Mouse (Mus musculus): ENCODE results near the gene Slc9a9. TPM values are rescaled to one million over a fixed set of nuclear protein-coding genes. Genes with fewer than 3 reads are reported as not detected.

Slc9a9 gene
- polyA plus RNA-seq, 1 experiment from 2014 or later = 4.9 TPM

DNA sequence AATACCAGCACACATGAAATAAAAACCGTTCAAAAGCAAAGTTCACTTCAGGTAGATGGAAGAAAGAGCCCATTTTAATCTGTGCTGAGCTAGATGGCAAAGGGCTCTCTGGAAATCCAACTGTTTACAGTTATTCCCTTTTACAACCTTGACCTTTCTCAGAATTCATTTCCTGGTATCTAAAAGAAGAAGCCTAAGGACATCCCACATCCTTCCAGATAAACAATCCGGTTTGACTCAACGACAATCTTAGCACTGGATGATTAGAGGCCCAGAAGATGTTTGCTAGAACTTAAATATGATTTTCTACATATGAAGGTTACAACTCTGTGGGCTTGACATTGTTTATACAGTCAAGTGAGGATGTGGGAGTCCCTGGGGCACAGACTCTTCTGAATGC is 516.1 kb downstream of the Slc9a9 start:
- WGBS = 84% methylated on average over 3 of the region's 3 CpGs
- ATAC-seq (ENCODE audit: low FRiP score) = no peak
- no peak overlapping the region for H3K27ac ChIP-seq

DNA sequence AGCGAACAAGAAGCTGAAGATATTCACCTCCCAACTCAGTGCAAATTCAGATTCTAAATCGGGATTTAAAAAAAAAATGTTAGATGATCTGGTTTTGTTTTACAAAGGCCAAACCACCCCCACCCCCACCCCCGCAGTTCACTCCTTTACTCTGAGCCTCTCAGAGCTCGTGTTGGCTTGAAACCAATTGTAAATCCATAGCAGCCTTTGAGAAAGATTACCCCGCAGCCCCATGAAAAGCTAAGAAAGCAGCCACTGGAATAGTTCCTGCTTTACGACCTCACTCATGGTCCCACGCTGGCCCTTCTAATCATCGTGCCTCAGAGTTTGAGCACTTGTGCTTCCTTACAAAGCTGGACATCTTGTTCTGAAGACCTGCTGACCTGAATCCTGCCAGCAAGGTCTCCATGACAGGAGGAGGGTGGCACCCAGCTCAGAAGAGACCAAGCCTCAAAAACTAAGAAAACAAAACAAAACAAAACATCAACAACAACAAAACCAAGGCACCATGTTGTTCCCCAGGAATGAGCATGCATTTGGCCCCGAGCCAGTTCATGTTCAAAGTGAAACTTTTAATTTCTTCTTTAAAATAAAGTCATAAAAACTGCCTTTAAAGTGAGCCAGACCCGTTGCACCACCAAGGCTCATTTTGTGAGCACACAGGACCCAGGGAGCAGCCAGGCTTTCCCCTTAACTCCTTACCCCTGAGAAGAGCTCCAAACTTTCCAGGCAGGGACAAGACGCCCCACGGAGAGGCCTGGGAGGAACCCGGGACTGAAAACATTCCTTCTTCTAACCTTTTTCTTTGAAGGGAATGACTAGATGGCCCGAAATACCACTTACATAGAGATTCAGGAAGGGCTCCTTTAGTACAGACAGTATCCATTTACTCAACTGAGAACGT is 516.9 kb downstream of the Slc9a9 start:
- no peak overlapping the region for H3K4me3 ChIP-seq
- H3K4me1 ChIP-seq = peaks cover 4% of the 10 kb centered on the region; the same call in 1 of the 2 replicates
- H3K36me3 ChIP-seq = no peaks in the 10 kb centered on the region
- H3K4me2 ChIP-seq (replicated peaks) = no peak overlapping the region
- no peak for ATAC-seq (ENCODE audit: low FRiP score)
- no peaks in the 10 kb centered on the region for H3K27me3 ChIP-seq
- 64% methylated on average over 15 of the region's 15 CpGs for WGBS
- no peaks in the 10 kb centered on the region; the same call in 1 of the 2 replicates for H3K9me3 ChIP-seq (replicated peaks)
- H3K9ac ChIP-seq = no peak overlapping the region
- no peak overlapping the region for H3K27ac ChIP-seq

More for the DNA sequence above, 516.1 kb downstream of the Slc9a9 start:
- Histone ChIP-seq H3K4me3 (no peak overlapping the region), H3K4me2 (replicated peaks) (no peak overlapping the region), H3K27me3 (no peaks in the 10 kb centered on the region), H3K36me3 (no peaks in the 10 kb centered on the region), H3K9me3 (replicated peaks) (no peaks in the 10 kb centered on the region; the same call in 1 of the 2 replicates), H3K9ac (no peak overlapping the region), H3K4me1 (peaks cover 5% of the 10 kb centered on the region; the same call in 1 of the 2 replicates)

GRCm38 (mm10) chr9:95188362-95189217 is 518.9 kb downstream of the Slc9a9 start:
- 75% methylated on average over 8 of the region's 8 CpGs for WGBS
- Histone ChIP-seq H3K9me3 (replicated peaks) (no peaks in the 10 kb centered on the region; the same call in 1 of the 2 replicates), H3K36me3 (no peaks in the 10 kb centered on the region), H3K4me3 (no peak overlapping the region), H3K27me3 (no peaks in the 10 kb centered on the region), H3K4me2 (replicated peaks) (no peak overlapping the region), H3K9ac (no peak overlapping the region), H3K4me1 (no peaks in the 10 kb centered on the region), H3K27ac (no peak overlapping the region)
- no peak for ATAC-seq (ENCODE audit: low FRiP score)

GRCm38 (mm10) chr9:95189218-95189605 is 519.5 kb downstream of the Slc9a9 start:
- Histone ChIP-seq H3K27me3 (no peaks in the 10 kb centered on the region), H3K4me3 (no peak overlapping the region), H3K4me2 (replicated peaks) (no peak overlapping the region), H3K36me3 (no peaks in the 10 kb centered on the region), H3K4me1 (no peaks in the 10 kb centered on the region), H3K9ac (no peak overlapping the region), H3K27ac (no peak overlapping the region), H3K9me3 (replicated peaks) (no peaks in the 10 kb centered on the region; the same call in 1 of the 2 replicates)
- WGBS = 86% methylated on average over 4 of the region's 4 CpGs
- ATAC-seq (ENCODE audit: low FRiP score) = no peak

DNA sequence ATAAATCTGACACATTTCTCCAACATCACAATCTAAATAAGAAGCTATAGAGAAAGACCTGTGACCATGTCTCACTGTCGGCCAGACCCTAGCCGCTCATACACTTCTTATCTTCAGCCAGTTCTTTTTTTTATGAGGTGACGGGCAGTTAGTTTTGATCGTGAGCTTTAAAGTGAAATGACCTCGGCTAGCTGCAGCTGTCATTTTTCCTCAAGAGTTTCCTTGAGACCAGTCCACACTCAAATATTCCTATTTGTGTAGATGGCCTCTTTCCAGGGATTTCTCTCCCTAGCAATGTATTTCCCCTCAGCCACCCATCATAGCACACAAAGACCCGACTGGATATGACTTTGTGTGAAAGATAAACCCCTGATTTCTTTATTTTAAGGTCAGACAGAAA is 521.7 kb downstream of the Slc9a9 start:
- whole genome bisulfite sequencing = 90% methylated on average over 6 of the region's 6 CpGs
- ATAC-seq (ENCODE audit: low FRiP score) = no peak
- no peak overlapping the region for H3K4me2 ChIP-seq (replicated peaks)

GRCm38 (mm10) chr9:95192901-95193532 is 523.3 kb downstream of the Slc9a9 start:
- Histone ChIP-seq H3K4me2 (replicated peaks) (no peak overlapping the region), H3K27me3 (no peaks in the 10 kb centered on the region), H3K27ac (no peak overlapping the region), H3K36me3 (no peaks in the 10 kb centered on the region), H3K4me1 (no peaks in the 10 kb centered on the region), H3K4me3 (no peak overlapping the region), H3K9ac (no peak overlapping the region), H3K9me3 (replicated peaks) (no peaks in the 10 kb centered on the region)
- WGBS = 77% methylated on average over 8 of the region's 8 CpGs
- ATAC-seq (ENCODE audit: low FRiP score) = no peak

More for the DNA sequence above, 521.7 kb downstream of the Slc9a9 start:
- no peaks in the 10 kb centered on the region for H3K36me3 ChIP-seq
- H3K9ac ChIP-seq = no peak overlapping the region
- H3K27me3 ChIP-seq = no peaks in the 10 kb centered on the region
- no peaks in the 10 kb centered on the region for H3K4me1 ChIP-seq
- H3K4me3 ChIP-seq = no peak overlapping the region
- H3K27ac ChIP-seq = no peak overlapping the region
- H3K9me3 ChIP-seq (replicated peaks) = no peaks in the 10 kb centered on the region

DNA sequence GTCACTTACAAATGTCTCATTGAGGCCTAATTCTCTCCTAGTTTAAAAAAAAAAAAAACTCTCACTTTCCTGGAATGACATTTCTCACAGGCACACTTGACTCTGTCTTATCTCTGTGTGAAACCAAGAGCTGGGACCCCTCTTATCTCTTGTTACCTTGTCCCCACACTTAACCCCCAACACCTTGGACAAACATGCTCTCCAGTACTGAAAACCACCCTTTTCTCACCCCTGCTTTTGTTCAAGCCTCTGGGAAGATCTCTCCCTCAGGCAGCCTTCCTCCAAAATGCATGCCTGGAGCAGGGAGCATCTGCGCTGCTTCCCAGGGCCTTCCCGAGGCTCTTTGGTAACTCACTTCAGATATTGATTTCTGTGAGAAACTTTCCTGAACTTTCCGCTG is 524.0 kb downstream of the Slc9a9 start:
- no peaks in the 10 kb centered on the region for H3K4me1 ChIP-seq
- H3K36me3 ChIP-seq = no peaks in the 10 kb centered on the region
- no peak for ATAC-seq (ENCODE audit: low FRiP score)
- no peak overlapping the region for H3K4me3 ChIP-seq
- H3K9me3 ChIP-seq (replicated peaks) = no peaks in the 10 kb centered on the region
- WGBS = 79% methylated on average over 3 of the region's 3 CpGs
- H3K9ac ChIP-seq = no peak overlapping the region
- no peak overlapping the region for H3K4me2 ChIP-seq (replicated peaks)
- H3K27me3 ChIP-seq = no peaks in the 10 kb centered on the region
- no peak overlapping the region for H3K27ac ChIP-seq

DNA sequence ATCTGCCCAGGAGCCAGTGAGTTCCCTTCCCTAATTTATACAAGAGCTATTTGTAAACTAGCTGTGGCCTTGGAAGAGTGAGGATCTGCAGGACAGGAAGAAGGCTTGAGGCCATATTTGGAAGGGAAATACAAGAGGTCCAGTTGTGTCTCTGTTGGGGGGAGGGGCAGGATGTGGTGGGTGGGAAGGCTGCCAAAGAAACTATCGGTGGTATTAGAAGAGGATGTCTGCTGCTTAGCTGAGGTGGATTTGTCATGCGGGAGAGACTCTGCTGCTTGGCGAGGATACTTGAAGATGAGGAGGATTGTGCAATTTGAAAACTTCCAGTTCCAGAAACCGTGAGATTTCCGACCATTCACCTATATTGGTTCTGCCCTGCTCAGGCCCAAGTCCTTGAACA is 524.4 kb downstream of the Slc9a9 start:
- ATAC-seq (ENCODE audit: low FRiP score) = no peak
- Histone ChIP-seq H3K27me3 (no peaks in the 10 kb centered on the region), H3K4me1 (no peaks in the 10 kb centered on the region), H3K4me3 (no peak overlapping the region), H3K4me2 (replicated peaks) (no peak overlapping the region), H3K27ac (no peak overlapping the region), H3K9me3 (replicated peaks) (no peaks in the 10 kb centered on the region), H3K9ac (no peak overlapping the region), H3K36me3 (no peaks in the 10 kb centered on the region)
- WGBS = 70% methylated on average over 5 of the region's 5 CpGs

DNA sequence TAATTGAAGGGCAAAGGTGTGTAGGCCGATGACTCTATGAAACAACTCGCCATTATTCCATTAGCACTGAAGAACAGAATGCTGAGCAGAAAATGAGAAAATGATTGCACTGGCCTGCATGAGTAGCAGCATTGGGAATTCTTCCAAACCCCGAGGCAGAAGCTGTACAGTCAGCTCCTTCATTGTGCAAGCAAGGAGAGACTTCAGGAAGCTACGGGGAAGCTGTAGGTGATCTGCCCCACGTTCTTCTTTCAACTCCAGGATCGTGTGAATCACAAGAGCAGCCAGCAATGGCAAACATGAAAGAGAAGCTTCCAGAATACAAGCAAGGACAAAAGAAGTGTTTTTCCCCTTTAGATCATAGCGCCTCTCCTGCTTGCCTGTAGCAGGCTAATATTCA is 538.0 kb downstream of the Slc9a9 start:
- 0 out of 2 replicates have a peak, but pooled peaks cover 3% of the 10 kb centered on the region for H3K4me1 ChIP-seq
- H3K4me2 ChIP-seq (replicated peaks) = no peak overlapping the region
- WGBS = 79% methylated on average over 7 of the region's 7 CpGs

DNA sequence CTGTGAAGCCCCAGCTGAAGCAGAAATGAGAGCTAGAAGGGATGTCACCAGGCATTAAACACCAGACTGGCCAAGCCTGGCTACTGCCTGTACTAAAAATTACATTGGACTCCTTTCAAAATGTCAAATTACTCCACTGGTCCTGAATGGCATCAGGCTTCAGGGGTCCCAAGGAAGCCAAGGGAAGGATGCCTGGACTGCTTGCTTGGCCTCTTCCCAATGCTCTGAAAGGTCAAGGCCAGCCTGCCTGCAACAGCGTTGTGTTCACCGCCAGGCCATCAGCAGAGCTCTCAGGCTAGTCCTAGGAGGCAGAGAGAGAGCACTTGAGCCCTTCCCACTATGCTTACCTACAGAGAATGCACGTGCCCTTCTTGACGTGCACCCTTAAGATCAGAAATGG is 539.0 kb downstream of the Slc9a9 start:
- WGBS = 88% methylated on average over 4 of the region's 4 CpGs
- no peaks in the 10 kb centered on the region for H3K36me3 ChIP-seq
- H3K4me2 ChIP-seq (replicated peaks) = no peak overlapping the region
- no peak overlapping the region for H3K27ac ChIP-seq
- no peaks in the 10 kb centered on the region for H3K9me3 ChIP-seq (replicated peaks)
- H3K4me1 ChIP-seq = 0 out of 2 replicates have a peak, but pooled peaks cover 3% of the 10 kb centered on the region
- H3K9ac ChIP-seq = no peak overlapping the region
- H3K4me3 ChIP-seq = no peak overlapping the region
- no peak for ATAC-seq (ENCODE audit: low FRiP score)
- no peaks in the 10 kb centered on the region for H3K27me3 ChIP-seq

More for the DNA sequence above, 538.0 kb downstream of the Slc9a9 start:
- H3K4me3 ChIP-seq = no peak overlapping the region
- ATAC-seq (ENCODE audit: low FRiP score) = no peak
- no peaks in the 10 kb centered on the region for H3K9me3 ChIP-seq (replicated peaks)
- H3K27ac ChIP-seq = no peak overlapping the region
- H3K9ac ChIP-seq = no peak overlapping the region
- no peaks in the 10 kb centered on the region for H3K36me3 ChIP-seq
- H3K27me3 ChIP-seq = no peaks in the 10 kb centered on the region

DNA sequence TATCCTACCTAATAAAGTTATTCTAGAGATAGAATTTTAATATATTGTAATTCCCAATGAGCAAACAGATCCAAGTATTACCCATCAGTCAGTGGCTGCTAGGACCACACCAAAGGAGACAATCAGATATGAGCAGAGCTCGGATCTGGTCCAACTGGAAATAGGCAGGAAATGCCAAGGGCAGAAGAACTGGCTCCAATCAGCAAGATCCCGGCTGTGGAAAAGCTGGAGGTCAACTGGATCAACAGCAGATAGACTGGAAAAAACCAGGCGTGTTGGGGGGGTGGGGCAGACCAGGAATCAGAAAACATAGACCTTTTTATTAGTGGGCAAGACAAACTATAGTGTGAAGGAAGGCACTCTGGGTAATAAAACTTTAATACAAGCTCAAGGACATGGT is 550.3 kb downstream of the Slc9a9 start:
- H3K9ac ChIP-seq = no peak overlapping the region
- no peaks in the 10 kb centered on the region for H3K27me3 ChIP-seq
- no peak overlapping the region for H3K27ac ChIP-seq
- H3K4me3 ChIP-seq = no peak overlapping the region
- no peaks in the 10 kb centered on the region for H3K9me3 ChIP-seq (replicated peaks)
- 71% methylated on average over 3 of the region's 3 CpGs for WGBS
- no peak for ATAC-seq (ENCODE audit: low FRiP score)
- no peaks in the 10 kb centered on the region for H3K4me1 ChIP-seq
- no peaks in the 10 kb centered on the region for H3K36me3 ChIP-seq
- no peak overlapping the region for H3K4me2 ChIP-seq (replicated peaks)

- H3K9ac ChIP-seq = no peak overlapping the region
- no peaks in the 10 kb centered on the region for H3K36me3 ChIP-seq
- H3K4me1 ChIP-seq = no peaks in the 10 kb centered on the region
- H3K4me2 ChIP-seq (replicated peaks) = no peak overlapping the region
- WGBS = 91% methylated on average over 5 of the region's 5 CpGs
- H3K27ac ChIP-seq = no peak overlapping the region
- no peaks in the 10 kb centered on the region for H3K9me3 ChIP-seq (replicated peaks)
- H3K27me3 ChIP-seq = no peaks in the 10 kb centered on the region
- H3K4me3 ChIP-seq = no peak overlapping the region
- no peak for ATAC-seq (ENCODE audit: low FRiP score)
These were observed 551.6 kb downstream of the Slc9a9 start for GRCm38 (mm10) chr9:95221310-95221709.
